ENCODE assay signal across 13 mouse cellular contexts in the genomic region with DNA sequence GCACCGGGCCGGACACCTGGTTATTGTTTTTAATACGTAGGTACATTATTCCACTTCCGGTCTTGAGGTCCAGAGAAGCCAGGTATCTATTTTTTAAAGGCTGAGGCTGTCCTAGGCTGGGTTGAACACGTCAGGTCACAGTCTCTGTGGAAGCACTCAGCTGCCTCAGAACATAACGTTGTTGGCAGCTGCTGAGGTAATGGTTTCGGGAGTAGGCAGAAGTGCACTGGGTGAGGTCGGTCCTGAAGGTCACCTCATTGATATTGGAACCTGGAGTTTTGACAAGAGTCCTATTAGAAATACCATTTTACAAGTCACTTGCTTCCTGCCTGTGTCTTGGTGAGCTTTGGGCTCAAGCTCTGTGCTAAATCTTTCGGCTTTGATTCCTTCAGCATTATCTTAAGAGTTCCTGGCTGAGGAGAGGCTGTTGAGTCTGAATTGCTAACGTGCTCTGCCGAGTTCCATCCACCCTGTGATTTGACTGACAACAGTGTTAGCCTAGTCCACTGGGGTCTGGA. TPM values are rescaled to one million over a fixed set of nuclear protein-coding genes. Genes with fewer than 3 reads are reported as not detected.
DNase-seq lines count a peak whose midpoint lies in the region; ATAC-seq and TF ChIP-seq lines count a peak whose summit lies in the region.
"Had no signal": no experiment of that assay in that cellular context is flagged by ENCODE, and none has a peak within 500 bp of the region (broad histone marks: within the 10 kb centered on the region; RNA-seq: fewer than 3 reads in every experiment).

No protein-coding gene starts in this region.

- DNase-seq in heart, postnatal 25 days (ENCODE audit: low spot score), result no peak
- DNase-seq in R1 (ENCODE audit: low read depth, low spot score), result peak; percentile 55
- peak; percentile 9 to 34 for DNase-seq in cerebellum, postnatal 36 days
- DNase-seq in urinary bladder, postnatal 10 days (ENCODE audit: low spot score), result no peak
- no peak for DNase-seq in spleen, postnatal 14 days (ENCODE audit: low spot score in 2 of 2)
- DNase-seq: adrenal gland, adult 8-10 months; liver, embryonic 13.5 days; lung, postnatal 10 days; thymus, postnatal 25 days had no signal

- no peaks in the 10 kb centered on the region for H3K27me3 ChIP-seq in heart, embryonic 12.5 days (replicated peaks)
- no peaks in the 10 kb centered on the region for H3K27me3 ChIP-seq in ES-Bruce4 (ENCODE audit: control insufficient read depth, insufficient read depth, low read length, poor library complexity, severe bottlenecking)
- H3K27me3 ChIP-seq: liver, embryonic 13.5 days had no signal

- H3K9ac ChIP-seq in heart, embryonic 12.5 days, result no peak overlapping the region
- H3K9ac ChIP-seq in ES-Bruce4 (ENCODE audit: low read depth, poor library complexity, severe bottlenecking), result no peak overlapping the region
- H3K9ac ChIP-seq: liver, embryonic 13.5 days; midbrain, embryonic 15.5 days had no signal

- TF ChIP-seq POLR2A in ES-Bruce4 (IDR thresholded peaks at IDR 0.05; ENCODE audit: insufficient read depth, low read length), result no peak

- H3K4me1 ChIP-seq in heart, embryonic 12.5 days (replicated peaks), result peaks cover 24% of the 10 kb centered on the region
- peaks cover 2% of the 10 kb centered on the region for H3K4me1 ChIP-seq in ES-Bruce4 (ENCODE audit: control insufficient read depth, insufficient read depth, low read length)
- H3K4me1 ChIP-seq: liver, embryonic 13.5 days had no signal

- peak overlapping the region; percentile 59 for H3K27ac ChIP-seq in heart, embryonic 12.5 days (ENCODE audit: poor library complexity, severe bottlenecking)
- peak overlapping the region; percentile 33 for H3K27ac ChIP-seq in ES-Bruce4 (ENCODE audit: insufficient read depth, low read length)
- H3K27ac ChIP-seq: hindbrain, postnatal 0 days; liver, embryonic 13.5 days; midbrain, embryonic 15.5 days had no signal

- intact Hi-C loops in heart, postnatal 25 days (cut with DNase I), result no loop called here

- TF ChIP-seq CTCF in ES-Bruce4 (IDR thresholded peaks at IDR 0.05; ENCODE audit: low read depth, low read length), result no peak

- H3K9me3 ChIP-seq in heart, embryonic 12.5 days (replicated peaks), result no peaks in the 10 kb centered on the region
- no peaks in the 10 kb centered on the region for H3K9me3 ChIP-seq in ES-Bruce4 (replicated peaks; ENCODE audit: control insufficient read depth, insufficient read depth, low read length, poor library complexity, severe bottlenecking)
- H3K9me3 ChIP-seq: liver, embryonic 13.5 days; midbrain, embryonic 15.5 days had no signal

- H3K4me3 ChIP-seq in heart, embryonic 12.5 days, result no peak overlapping the region
- H3K4me3 ChIP-seq in ES-Bruce4 (ENCODE audit: low read depth, low read length), result no peak overlapping the region
- H3K4me3 ChIP-seq: liver, embryonic 13.5 days; midbrain, embryonic 15.5 days had no signal

- no peak for ATAC-seq in heart, embryonic 12.5 days (ENCODE audit: insufficient number of reproducible peaks, low FRiP score)
- ATAC-seq: hindbrain, postnatal 0 days; midbrain, embryonic 15.5 days had no signal

- H3K36me3 ChIP-seq in heart, embryonic 12.5 days, result no peaks in the 10 kb centered on the region
- H3K36me3 ChIP-seq in ES-Bruce4 (ENCODE audit: control insufficient read depth, insufficient read depth, low read length, poor library complexity, severe bottlenecking), result no peaks in the 10 kb centered on the region
- H3K36me3 ChIP-seq: liver, embryonic 13.5 days; midbrain, embryonic 15.5 days had no signal

- H3K4me2 ChIP-seq in heart, embryonic 12.5 days, result peak overlapping the region; percentile 38
- H3K4me2 ChIP-seq: liver, embryonic 13.5 days; midbrain, embryonic 15.5 days had no signal

- no peak for TF ChIP-seq EP300 in ES-Bruce4 (IDR thresholded peaks at IDR 0.05; ENCODE audit: insufficient read depth, low read depth, low read length)

- WGBS in heart, embryonic 12.5 days, result 52% methylated on average over 11 of the region's 11 CpGs

RNA-seq across cellular contexts. Expression of a gene that starts 17.8 kb away (rescaled TPM):
- polyA plus RNA-seq in heart, embryonic 12.5 days (2016; fragmentation: Nextera tagmentation; extraction: Ambion mirVana), result 14.9 and 16.6 TPM in 2 replicates
- total RNA-seq in heart, postnatal 25 days (2021), result 10 to 100 TPM; 14.6 to 17.4 TPM
- polyA plus RNA-seq in ES-Bruce4 (2011; ENCODE audit: insufficient read depth, insufficient read length, low read depth, missing spikeins), result 39.2 and 40.0 TPM in 2 replicates

Comparison
In these comparisons a context has a peak if more than half of its experiments do, and no peak if none do; other contexts are left out.
1. DNase-seq: peak in R1 (single experiment) and cerebellum, postnatal 36 days (2 of 2); none in heart, postnatal 25 days (single experiment), urinary bladder, postnatal 10 days (single experiment) and spleen, postnatal 14 days (0 of 2).